Comparison of ENCODE assay signal across 8 mouse cellular contexts in genomic region chr4:117483931-117484255, GRCm38 (mm10). TPM values are rescaled to one million over a fixed set of nuclear protein-coding genes. Genes with fewer than 3 reads are reported as not detected.
DNase-seq lines count a peak whose midpoint lies in the region; ATAC-seq and TF ChIP-seq lines count a peak whose summit lies in the region.

No protein-coding gene starts in this region.

- no peak overlapping the region for H3K9ac ChIP-seq in intestine, postnatal 0 days (ENCODE audit: low read depth, low read length)
- no peak overlapping the region for H3K9ac ChIP-seq in lung, postnatal 0 days (replicated peaks; ENCODE audit: low read depth)
- peak overlapping the region; percentile 45; the same call in 1 of the 2 replicates for H3K9ac ChIP-seq in stomach, postnatal 0 days (ENCODE audit: low read length)

- peak; percentile 10 to 12 for DNase-seq in cerebellum, postnatal 36 days
- no peak for DNase-seq in cerebellum, adult 8-10 months
- DNase-seq in adrenal gland, adult 2 months: peak; percentile 70
- DNase-seq in gastrocnemius, postnatal 10 days: peak; percentile 57
- DNase-seq in lung, postnatal 0 days (ENCODE audit: low spot score): no peak
- DNase-seq in stomach, postnatal 0 days (ENCODE audit: low spot score): no peak
- no peak for DNase-seq in left cerebral cortex, adult 9 months (ENCODE audit: low spot score in 2 of 2)

- no peak overlapping the region for H3K27ac ChIP-seq in intestine, postnatal 0 days (ENCODE audit: low read depth, low read length)
- H3K27ac ChIP-seq in lung, postnatal 0 days (ENCODE audit: low read length): no peak overlapping the region
- H3K27ac ChIP-seq in stomach, postnatal 0 days (replicated peaks): no peak overlapping the region

- no peak for ATAC-seq in intestine, postnatal 0 days
- ATAC-seq in lung, postnatal 0 days: peak; percentile 53
- ATAC-seq in stomach, postnatal 0 days (ENCODE audit: low FRiP score, low TSS enrichment): no peak

- no peaks in the 10 kb centered on the region for H3K9me3 ChIP-seq in intestine, postnatal 0 days (ENCODE audit: control insufficient read depth)
- no peaks in the 10 kb centered on the region for H3K9me3 ChIP-seq in lung, postnatal 0 days (ENCODE audit: low read length)
- H3K9me3 ChIP-seq in stomach, postnatal 0 days (ENCODE audit: control insufficient read depth, low read length): no peaks in the 10 kb centered on the region

- H3K4me2 ChIP-seq in intestine, postnatal 0 days (replicated peaks; ENCODE audit: low read depth): peak overlapping the region; percentile 79
- H3K4me2 ChIP-seq in lung, postnatal 0 days (replicated peaks; ENCODE audit: low read depth, low read length): peak overlapping the region; percentile 76
- peak overlapping the region; percentile 93 for H3K4me2 ChIP-seq in stomach, postnatal 0 days (replicated peaks; ENCODE audit: low read depth)

- no peak for TF ChIP-seq EP300 in lung, postnatal 0 days (IDR thresholded peaks at IDR 0.05)
- TF ChIP-seq EP300 in stomach, postnatal 0 days (optimal IDR thresholded peaks at IDR 0.05): no peak

- H3K4me3 ChIP-seq in intestine, postnatal 0 days (ENCODE audit: low read depth, low read length): peak overlapping the region; percentile 50
- peak overlapping the region; percentile 51 for H3K4me3 ChIP-seq in lung, postnatal 0 days (ENCODE audit: low read depth, low read length)
- H3K4me3 ChIP-seq in stomach, postnatal 0 days (ENCODE audit: low read depth, low read length): peak overlapping the region; percentile 48

- H3K27me3 ChIP-seq in intestine, postnatal 0 days (replicated peaks; ENCODE audit: control insufficient read depth, insufficient read depth, low read length): peaks cover 54% of the 10 kb centered on the region
- peaks cover 31% of the 10 kb centered on the region; the same call in 1 of the 2 replicates for H3K27me3 ChIP-seq in lung, postnatal 0 days (replicated peaks; ENCODE audit: insufficient read depth, low read length)
- H3K27me3 ChIP-seq in stomach, postnatal 0 days (ENCODE audit: control insufficient read depth, insufficient read depth, low read length): peaks cover 3% of the 10 kb centered on the region; the same call in 1 of the 2 replicates

- TF ChIP-seq CTCF in intestine, postnatal 0 days (IDR thresholded peaks at IDR 0.05; ENCODE audit: low read depth): no peak
- no peak for TF ChIP-seq CTCF in lung, postnatal 0 days (IDR thresholded peaks at IDR 0.05)
- no peak for TF ChIP-seq CTCF in stomach, postnatal 0 days (IDR thresholded peaks at IDR 0.05; ENCODE audit: low read depth)

- WGBS in intestine, postnatal 0 days: 1% methylated on average over 15 of the region's 15 CpGs
- WGBS in lung, postnatal 0 days: under 1% methylated on average over 15 of the region's 15 CpGs
- under 1% methylated on average over 15 of the region's 15 CpGs for WGBS in stomach, postnatal 0 days

- no peaks in the 10 kb centered on the region; the same call in 1 of the 2 replicates for H3K4me1 ChIP-seq in intestine, postnatal 0 days (replicated peaks; ENCODE audit: control insufficient read depth, insufficient read depth, low read length)
- no peaks in the 10 kb centered on the region for H3K4me1 ChIP-seq in lung, postnatal 0 days (ENCODE audit: insufficient read depth, low read depth, low read length)
- no peaks in the 10 kb centered on the region; the same call in 1 of the 2 replicates for H3K4me1 ChIP-seq in stomach, postnatal 0 days (replicated peaks; ENCODE audit: control insufficient read depth, insufficient read depth)

- no peaks in the 10 kb centered on the region for H3K36me3 ChIP-seq in intestine, postnatal 0 days (ENCODE audit: control insufficient read depth, insufficient read depth)
- H3K36me3 ChIP-seq in lung, postnatal 0 days (ENCODE audit: insufficient read depth, low read length): no peaks in the 10 kb centered on the region
- no peaks in the 10 kb centered on the region for H3K36me3 ChIP-seq in stomach, postnatal 0 days (ENCODE audit: control insufficient read depth, insufficient read depth, low read length)

RNA-seq across cellular contexts. Expression of gene Rnf220, which starts 13.0 kb away (rescaled TPM):
- 10 to 100 TPM; 79.4 to 97.0 TPM for total RNA-seq in adrenal gland, adult 2 months (2021)
- polyA plus RNA-seq in adrenal gland, adult 2 months (2012; rRNA removed): 111 and 119 TPM in 2 replicates
- 10 to 100 TPM; 48.0 to 54.5 TPM for total RNA-seq in gastrocnemius, postnatal 10 days (2021)
- 35.6 and 35.9 TPM in 2 replicates for polyA plus RNA-seq in intestine, postnatal 0 days (2015; fragmentation: Nextera tagmentation; extraction: Ambion mirVana)
- polyA plus RNA-seq in lung, postnatal 0 days (2015; fragmentation: Nextera tagmentation; extraction: Ambion mirVana): 47.9 and 50.7 TPM in 2 replicates
- 32.9 and 33.0 TPM in 2 replicates for polyA plus RNA-seq in stomach, postnatal 0 days (2015; fragmentation: Nextera tagmentation; extraction: Ambion mirVana)

Comparison
In these comparisons a context has a peak if more than half of its experiments do, and no peak if none do; other contexts are left out.
1. DNase-seq: peak in cerebellum, postnatal 36 days (2 of 2), adrenal gland, adult 2 months (single experiment) and gastrocnemius, postnatal 10 days (single experiment); none in cerebellum, adult 8-10 months (single experiment), lung, postnatal 0 days (single experiment), stomach, postnatal 0 days (single experiment) and left cerebral cortex, adult 9 months (0 of 2).
2. Peak in every context shown above with its lines, with median percentiles within 50 percentile points of each other: H3K4me2 ChIP-seq and H3K4me3 ChIP-seq.